Mouse (Mus musculus) gastrocnemius, adult 18-20 months (tissue): ENCODE data around the gene 3100002H09Rik. TPM values are rescaled to one million over a fixed set of nuclear protein-coding genes. Genes with fewer than 3 reads are reported as not detected.

ENCODE experiments used
- DNase-seq: peaks from one replicate; pipeline ENCODE4 v3.0.0; 2021; ENCODE audit warnings: low spot score
- long read RNA-seq, 2 experiments: library from polyadenylated mRNA; stranded (forward); transcript quantifications; one replicate each; pipeline ENCODE4 v2.0.0; 2021
- total RNA-seq, 2 experiments: library from RNA; stranded (reverse); gene quantifications; 2 replicates each; pipeline ENCODE4 v1.2.3; 2021

3100002H09Rik gene
- not detected for total RNA-seq
- long read RNA-seq, experiment 1: 0 reads
- long read RNA-seq, experiment 2: 0 reads

GRCm38 (mm10) chr4:124610703-124611102 lies at the start of gene 3100002H09Rik:
3100002H09Rik (minus strand) TSS chr4:124610803.
- no peak for DNase-seq

- no peak for DNase-seq
Observed at GRCm38 (mm10) chr4:124659251-124660217, 48.9 kb upstream of the 3100002H09Rik start.

- no peak for DNase-seq
Observed at GRCm38 (mm10) chr4:124658412-124658851, 47.8 kb upstream of the 3100002H09Rik start.

- DNase-seq: no peak
Observed at GRCm38 (mm10) chr4:124657781-124658180, 47.2 kb upstream of the 3100002H09Rik start.

- peak; percentile 73 for DNase-seq
Observed at GRCm38 (mm10) chr4:124656854-124657650, 46.4 kb upstream of the 3100002H09Rik start.

- DNase-seq: no peak
Observed at GRCm38 (mm10) chr4:124656518-124656853, 45.9 kb upstream of the 3100002H09Rik start, which contains the start of gene Pou3f1. Pou3f1 (plus strand) TSS chr4:124656807.

- DNase-seq: no peak
Observed at GRCm38 (mm10) chr4:124652886-124653285, 42.3 kb upstream of the 3100002H09Rik start.

- DNase-seq: no peak
Observed at GRCm38 (mm10) chr4:124647909-124648308, 37.3 kb upstream of the 3100002H09Rik start.

- no peak for DNase-seq
Observed at GRCm38 (mm10) chr4:124646591-124646990, 36.0 kb upstream of the 3100002H09Rik start.

GRCm38 (mm10) chr4:124644974-124645433 lies 34.4 kb upstream of the 3100002H09Rik start:
- DNase-seq: no peak

GRCm38 (mm10) chr4:124643859-124644258 lies 33.3 kb upstream of the 3100002H09Rik start:
- DNase-seq: no peak

GRCm38 (mm10) chr4:124639715-124640114 lies 29.1 kb upstream of the 3100002H09Rik start:
- DNase-seq: no peak

GRCm38 (mm10) chr4:124633281-124633680 lies 22.7 kb upstream of the 3100002H09Rik start:
- no peak for DNase-seq

- DNase-seq: no peak
Observed at GRCm38 (mm10) chr4:124632856-124633255, 22.3 kb upstream of the 3100002H09Rik start.

GRCm38 (mm10) chr4:124631456-124631855 lies 20.9 kb upstream of the 3100002H09Rik start:
- DNase-seq: no peak

- no peak for DNase-seq
Observed at GRCm38 (mm10) chr4:124626836-124627235, 16.2 kb upstream of the 3100002H09Rik start.

- DNase-seq: no peak
Observed at GRCm38 (mm10) chr4:124624111-124624581, 13.5 kb upstream of the 3100002H09Rik start.

- no peak for DNase-seq
Observed at GRCm38 (mm10) chr4:124622566-124622965, 12.0 kb upstream of the 3100002H09Rik start.

- no peak for DNase-seq
Observed at GRCm38 (mm10) chr4:124621406-124621805, 10.8 kb upstream of the 3100002H09Rik start.

- no peak for DNase-seq
Observed at GRCm38 (mm10) chr4:124618599-124618998, 8.0 kb upstream of the 3100002H09Rik start.

GRCm38 (mm10) chr4:124616636-124617035 lies 6.0 kb upstream of the 3100002H09Rik start:
- no peak for DNase-seq

GRCm38 (mm10) chr4:124615986-124616385 lies 5.4 kb upstream of the 3100002H09Rik start:
- no peak for DNase-seq
